Mouse (Mus musculus) heart, adult 18-20 months (tissue): ENCODE data around the gene Isl1. TPM values are rescaled to one million over a fixed set of nuclear protein-coding genes. Genes with fewer than 3 reads are reported as not detected.

ENCODE experiments used
- DNase-seq, 2 experiments: peaks; one replicate each; pipeline ENCODE4 v3.0.0; 2021 to 2022; ENCODE audit warnings: mixed read lengths in 1 of 2
- total RNA-seq, 2 experiments: library from RNA; stranded (reverse); gene quantifications; 2 replicates each; pipeline ENCODE4 v1.2.3; 2021

Isl1 gene
- total RNA-seq, 2 experiments from 2014 or later, result 0.69 TPM; not detected in 1

GRCm38 (mm10) chr13:116294734-116295133, 14.8 kb downstream of the Isl1 start:
- no peak for DNase-seq

- DNase-seq, result no peak
Measured at GRCm38 (mm10) chr13:116294151-116294461, 15.4 kb downstream of the Isl1 start.

DNA sequence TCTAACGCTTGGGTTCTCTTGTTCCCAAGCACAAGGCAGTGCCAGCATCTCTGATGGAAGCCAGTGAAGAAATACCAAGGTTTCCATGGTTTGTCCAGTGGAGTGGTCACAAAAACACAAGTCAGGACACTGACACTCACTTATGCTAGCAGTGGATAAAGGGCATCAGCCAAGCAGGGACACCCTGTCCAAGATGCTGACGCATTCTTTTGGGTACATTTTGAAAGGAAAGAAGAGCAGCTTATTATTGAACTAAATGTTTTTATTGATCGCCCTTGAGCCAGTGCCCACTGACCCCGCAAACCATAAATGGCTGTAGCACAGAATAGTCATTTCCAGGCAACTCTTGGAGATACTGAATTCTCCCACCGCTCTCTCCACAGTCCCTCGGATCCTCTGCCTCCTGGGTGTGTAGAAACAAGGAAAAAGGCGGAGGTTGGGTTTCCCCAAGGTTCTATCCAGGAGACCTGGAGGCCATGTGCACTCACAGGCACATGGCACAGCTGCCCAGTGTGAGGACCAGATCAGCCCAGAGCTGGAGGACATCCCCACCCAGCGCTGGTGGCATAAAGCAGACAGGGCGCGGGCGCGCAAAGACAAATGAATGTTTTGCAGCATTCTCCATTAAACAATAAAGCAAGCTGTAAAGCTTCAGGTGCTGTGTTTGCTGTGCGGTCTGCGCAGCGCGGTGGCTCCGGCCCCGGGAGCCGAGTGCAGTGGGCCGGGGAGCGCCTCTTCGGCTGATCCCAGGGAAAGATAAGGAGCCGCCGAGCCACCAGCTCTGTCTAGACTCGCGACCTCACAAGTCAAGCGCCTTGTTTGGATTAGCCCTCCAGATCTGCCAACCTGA, 16.0 kb downstream of the Isl1 start:
- DNase-seq, result no peak

DNA sequence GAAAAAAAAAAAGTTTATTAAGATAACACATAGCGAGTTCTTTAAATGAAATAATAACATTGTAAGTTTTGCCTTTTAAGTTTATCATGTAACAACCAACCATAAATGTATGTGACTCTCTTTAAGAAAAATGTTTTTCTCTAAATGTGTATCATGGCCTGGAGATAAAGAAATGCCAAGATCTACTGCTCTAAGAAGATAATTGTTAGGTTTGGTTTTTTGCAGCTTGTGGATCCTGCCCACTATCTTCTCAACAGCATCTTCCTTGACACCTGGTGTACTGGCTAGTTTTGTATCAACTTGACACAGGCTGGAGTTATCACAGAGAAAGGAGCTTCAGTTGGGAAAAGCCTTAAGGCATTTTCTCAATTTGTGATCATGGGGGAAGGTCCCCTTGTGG, 19.8 kb downstream of the Isl1 start:
- DNase-seq, result no peak

GRCm38 (mm10) chr13:116279207-116279772, 30.2 kb downstream of the Isl1 start:
- DNase-seq, result no peak
